Mouse (Mus musculus) kidney, postnatal 10 days (tissue): Measurements from ENCODE around the gene Ttyh3.
"Not testable (repeated sequence)": the region's sequence is repeated elsewhere in the genome, so short reads cannot be mapped to it uniquely, and the experiment has no call there.

Experiments used
- DNase-seq: peaks from one replicate; pipeline ENCODE4 v3.0.0; 2021; ENCODE audit warnings: mixed read lengths

The Ttyh3 gene

DNA sequence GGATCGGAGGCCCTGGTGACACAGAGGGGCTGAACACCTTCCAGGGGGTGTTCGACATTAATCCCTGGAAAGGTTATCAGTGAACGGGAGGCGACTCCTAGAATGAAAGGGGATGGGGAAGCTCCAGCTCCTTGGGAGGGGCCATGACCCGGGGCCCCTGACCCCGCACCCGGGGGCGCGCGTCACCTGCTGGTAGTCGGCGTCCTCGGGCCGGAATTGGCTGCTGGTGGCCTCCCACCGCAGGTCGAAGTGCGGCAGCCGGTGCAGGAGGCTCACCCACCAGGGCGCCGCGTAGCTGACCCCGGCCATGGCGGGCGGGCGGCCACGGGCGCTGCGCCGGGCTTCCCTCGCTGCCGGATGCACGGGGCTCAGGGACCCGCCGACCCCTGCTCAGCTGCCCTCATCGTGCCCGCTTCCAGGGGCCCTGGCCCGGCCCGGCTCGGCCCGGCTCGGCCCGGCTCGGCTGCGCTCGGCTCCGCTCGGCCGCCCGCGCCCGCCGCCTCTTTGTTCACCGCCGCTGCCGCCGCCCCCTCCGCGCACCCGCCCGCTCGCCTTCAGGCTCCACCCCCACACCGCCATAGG, at the start of gene Ttyh3:
Ttyh3 (minus strand) TSS at position 513 of the 582 bp plus-strand sequence.
- DNase-seq = no peak

DNA sequence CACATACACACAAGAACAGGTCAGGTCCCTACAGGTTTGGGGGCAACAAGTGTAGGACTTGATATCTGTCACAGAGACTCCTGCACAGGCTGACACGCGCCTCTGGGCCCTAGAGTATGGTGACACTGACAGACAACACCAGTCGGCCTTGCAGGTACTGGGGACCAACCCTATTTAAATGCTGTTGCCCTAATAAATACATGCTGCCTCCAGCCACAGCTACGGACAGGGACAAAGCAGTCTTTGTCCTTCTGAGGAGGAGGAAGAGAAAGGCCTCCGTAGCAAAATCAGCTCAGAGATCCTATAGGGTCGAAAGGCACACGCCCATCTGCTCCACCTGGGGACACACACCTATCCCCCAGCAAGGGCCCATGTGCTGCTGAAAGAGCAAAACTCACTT, 47.2 kb upstream of the Ttyh3 start:
- DNase-seq = no peak

DNA sequence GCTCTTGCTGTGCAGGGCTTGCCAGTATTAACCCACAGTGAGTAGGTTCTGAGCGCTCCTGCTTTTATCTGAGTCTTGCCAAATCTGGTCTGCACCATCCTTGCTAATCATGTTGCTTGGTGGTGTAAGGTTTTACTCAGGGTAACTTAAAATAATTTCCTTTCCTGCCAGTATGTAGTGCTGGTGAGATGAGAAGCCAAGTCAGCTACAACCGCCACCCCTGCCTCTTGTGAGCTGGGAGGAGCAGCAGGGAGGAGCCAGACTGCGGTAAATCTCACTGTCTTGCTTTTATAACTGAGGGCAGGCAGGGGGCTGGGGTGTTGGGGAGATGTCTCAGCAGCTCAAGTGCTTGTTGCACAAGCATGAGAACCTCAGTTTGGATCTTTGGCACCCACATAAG, 39.6 kb upstream of the Ttyh3 start:
- DNase-seq = peak; percentile 22

DNA sequence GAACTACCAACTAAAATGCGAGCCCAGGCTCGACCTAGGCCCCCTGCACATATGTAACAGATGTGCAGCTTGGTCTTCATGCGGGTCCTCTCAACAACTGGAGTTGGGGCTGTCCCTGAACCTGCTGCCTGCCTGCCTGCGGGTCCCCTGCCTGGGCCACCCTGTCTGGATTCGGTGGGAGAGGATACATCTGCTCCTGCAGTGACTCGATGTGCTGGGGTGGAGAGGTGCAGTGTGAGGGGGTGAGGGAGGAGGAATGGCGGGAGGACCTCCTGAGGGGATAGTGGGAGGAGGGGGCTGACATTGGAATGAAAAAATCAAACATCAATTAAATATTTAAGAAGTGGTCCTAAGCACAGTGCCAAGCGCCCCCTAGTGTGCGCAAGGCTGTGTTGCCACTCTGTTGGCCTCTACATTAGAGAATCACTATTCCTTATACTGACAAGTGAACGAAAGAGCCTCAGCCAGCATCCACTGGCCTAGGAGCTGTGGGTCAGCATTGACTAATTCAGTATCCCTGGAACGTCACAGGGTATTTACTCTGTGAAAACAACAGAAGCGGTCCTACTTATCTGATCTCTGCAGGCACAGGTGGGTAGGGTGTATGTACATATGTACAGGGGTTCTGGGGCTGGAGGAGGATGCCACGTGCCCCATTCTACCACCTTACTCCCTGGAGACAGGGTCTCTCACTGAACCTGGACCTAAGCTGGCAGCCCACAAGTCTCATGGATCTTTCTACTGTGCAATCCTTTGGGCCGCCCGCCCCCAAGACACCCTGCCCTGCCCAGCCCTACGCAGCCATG, 35.7 kb upstream of the Ttyh3 start:
- DNase-seq = peak; percentile 69

DNA sequence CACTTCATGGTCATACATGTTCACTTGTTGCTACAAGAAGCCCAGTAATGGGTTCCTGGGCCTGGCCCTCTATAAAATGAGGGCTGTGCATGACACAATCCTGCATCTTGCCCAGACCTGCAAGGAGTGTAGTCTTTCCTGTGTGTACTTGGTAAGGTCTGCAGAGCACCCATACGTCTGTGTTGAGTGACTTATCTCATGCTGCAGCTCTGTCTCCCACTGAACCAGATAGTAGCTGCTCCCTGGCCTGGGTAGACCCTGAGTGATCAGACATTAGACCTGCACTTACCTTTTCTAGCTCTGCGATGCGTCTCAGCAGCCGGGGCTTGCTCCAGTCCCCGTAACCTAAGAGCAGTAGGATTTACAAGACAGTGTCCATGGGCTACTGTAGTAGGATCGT, 33.3 kb upstream of the Ttyh3 start:
- DNase-seq = no peak

DNA sequence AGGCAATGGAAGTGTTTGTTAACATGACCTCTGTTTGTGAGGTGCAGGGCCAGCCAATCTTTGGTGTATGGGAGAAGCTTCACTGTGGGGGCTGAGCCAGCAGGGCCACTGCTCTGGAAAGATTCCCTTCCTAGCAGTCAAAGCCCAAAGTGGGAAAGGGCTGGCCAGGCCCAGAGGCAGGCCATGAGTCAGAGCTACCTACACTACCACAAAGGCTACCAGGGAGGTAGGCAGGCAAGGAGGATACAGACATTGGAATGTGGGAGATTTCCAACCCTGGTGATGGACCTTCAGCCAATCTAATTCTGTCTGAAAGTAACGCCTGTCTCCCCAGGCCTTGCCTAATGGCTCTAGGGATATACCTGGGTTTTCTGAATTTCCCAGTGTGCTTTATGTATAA, 32.1 kb upstream of the Ttyh3 start:
- no peak for DNase-seq

DNA sequence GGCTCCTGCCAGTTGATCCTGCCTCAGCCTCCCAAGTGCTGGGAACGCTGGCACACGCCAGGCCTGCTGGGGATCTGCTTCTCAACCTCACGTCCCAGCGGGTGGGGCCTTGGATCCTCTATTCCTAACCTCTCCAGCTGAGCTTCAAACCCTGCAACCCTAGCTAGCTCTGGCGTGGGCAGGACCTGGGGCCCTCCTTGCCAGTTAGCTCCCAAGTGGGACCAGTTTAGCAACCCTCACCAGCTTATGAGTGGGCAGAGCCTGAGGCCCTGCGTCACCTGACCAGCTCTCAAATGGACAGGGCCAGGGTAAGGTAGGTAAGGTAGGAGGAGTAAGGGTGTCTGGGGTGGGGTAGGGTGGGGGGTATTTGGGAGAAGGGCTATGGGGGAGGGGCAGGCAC, 31.2 kb upstream of the Ttyh3 start:
- DNase-seq = no peak

DNA sequence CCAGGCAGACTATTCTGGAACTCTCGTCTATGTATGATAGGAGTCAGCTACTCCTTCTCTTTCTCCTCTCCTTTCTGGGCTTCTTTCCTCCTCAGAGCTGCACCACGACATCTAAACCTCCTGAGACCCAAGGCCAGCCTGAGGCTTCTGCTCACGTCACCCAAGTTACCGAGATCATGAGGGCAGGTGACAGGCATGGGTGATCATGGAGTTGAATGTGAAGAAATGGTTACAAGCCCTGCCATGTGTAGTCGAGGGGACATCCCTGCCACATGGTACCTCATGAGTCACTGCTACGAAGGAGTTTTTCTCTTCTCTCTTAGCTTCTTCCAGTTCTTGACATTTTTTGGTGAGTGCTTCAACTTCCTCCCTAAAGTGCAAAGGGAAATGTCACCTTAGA, 28.3 kb upstream of the Ttyh3 start:
- no peak for DNase-seq

DNA sequence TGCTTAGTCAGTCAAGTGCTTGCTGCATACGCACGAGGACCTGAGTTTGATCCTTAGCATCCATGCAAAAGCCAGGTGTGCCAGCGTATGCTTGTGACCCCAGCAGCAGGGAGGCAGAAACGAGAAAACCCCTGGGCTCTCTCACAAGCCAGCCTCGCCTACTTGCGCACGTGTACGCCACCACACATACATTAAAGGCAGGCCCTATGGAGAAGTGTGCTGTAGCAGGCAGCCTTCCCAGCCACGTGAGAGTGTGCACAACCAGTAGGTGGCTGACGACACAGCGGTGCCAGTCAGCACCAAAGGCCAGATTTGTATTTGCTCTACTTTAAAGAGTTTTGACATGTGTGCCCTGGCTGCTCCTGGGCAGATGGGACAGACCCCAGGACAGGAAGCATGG, 26.8 kb upstream of the Ttyh3 start:
- DNase-seq = no peak

DNA sequence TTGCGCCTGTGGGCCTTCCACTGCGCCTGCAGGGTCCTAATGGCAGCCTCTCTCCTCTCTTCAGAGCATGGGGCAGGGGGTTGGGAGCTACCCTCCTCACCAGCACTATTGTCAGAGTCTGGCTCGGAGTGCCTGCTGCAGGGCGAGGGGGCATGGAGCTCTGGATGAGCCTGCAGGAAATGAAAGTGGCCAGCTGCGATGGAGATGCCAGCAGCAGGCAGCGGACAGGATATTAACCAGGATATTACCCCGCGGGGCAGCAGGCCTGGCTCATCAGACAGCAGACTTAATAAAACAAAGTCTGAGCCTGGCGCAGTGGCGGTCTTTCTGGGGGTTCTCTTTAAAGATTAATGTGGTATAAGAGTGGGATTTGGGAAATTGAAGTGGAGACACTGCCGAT, 26.2 kb upstream of the Ttyh3 start:
- no peak for DNase-seq

DNA sequence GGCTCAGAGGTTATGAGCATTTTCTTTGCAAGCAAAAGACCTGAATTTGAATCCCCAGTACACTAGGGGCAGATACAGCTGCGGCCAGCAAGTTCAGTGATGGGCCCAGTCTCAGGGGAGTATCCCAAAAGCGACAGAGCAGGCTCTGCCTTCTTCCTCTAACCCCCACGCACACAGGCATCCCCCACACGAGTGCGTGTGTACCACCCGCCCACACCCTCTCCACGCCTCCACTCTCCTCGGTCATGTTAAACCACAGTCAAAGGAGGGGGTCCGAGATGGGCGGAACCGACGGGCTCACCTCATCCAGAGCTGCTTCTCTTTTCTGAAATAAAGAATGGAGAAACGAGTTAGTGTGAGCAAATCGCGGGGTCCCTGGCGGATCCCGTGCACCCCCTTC, 25.2 kb upstream of the Ttyh3 start:
- no peak for DNase-seq

DNA sequence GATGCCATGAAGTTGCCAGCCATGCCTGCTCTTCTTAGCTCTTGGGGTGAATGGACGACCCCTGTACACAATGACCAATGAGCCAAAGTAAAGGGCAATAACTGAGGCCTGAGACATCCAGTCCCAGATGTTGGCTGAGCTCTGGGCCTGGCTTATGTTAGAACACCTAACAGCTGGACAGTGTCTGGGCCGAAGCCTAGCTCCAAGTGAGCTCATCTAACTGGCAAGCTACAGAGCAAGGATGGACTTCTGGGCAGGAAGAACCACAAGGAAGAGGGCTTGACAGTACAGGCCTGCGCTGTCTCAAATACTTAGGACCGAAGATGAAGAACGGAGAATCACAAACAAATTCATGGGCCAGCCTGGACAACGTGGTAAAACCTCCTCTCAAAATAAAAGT, 23.8 kb upstream of the Ttyh3 start:
- DNase-seq = not testable (repeated sequence)

DNA sequence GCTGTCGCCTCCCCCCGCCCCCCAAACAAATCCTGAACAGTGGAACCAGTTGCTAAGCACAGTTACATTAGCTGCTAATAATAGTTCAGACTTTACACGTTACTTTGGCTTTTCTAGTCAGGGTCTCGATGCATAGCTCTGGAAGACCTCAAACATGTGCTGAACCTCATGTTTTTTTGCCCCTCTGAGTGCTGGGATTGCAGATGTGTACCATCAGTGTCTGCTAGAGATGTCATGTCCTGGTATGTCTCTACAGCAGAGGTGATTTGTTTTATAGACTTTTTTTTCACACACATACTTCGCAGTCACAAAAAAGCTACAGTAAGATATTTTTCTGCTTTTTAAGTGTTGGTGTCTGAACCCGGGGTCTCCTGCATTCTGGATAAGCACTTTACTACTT, 23.3 kb upstream of the Ttyh3 start:
- DNase-seq = no peak

DNA sequence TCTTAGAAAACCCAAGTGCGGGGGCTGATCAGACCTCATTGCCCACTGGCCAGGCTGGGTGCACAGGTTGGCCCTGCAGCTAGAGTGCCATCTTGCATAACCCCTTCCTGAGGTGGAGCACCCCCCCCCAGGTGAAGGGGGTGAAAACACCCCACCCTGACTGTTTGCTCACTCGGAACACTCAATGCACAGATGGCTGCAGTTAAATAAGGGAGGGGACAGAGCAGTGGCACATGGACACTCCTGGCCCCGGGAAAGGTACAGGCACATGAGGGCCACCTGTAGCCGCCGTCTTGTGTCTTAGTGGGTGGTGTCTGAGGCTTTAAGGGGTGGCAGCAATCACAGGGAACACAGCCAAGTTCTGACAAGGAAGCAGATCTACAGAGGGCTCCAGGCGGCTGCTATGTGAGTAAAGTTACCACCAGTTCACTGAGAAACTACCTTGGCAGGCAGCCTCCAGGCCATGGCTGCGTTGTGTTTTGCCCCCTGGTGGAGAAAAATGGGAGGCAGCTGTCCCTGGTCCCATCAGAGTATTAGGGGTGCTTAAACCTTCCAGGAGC, 14.9 kb upstream of the Ttyh3 start:
- peak; percentile 84 for DNase-seq

DNA sequence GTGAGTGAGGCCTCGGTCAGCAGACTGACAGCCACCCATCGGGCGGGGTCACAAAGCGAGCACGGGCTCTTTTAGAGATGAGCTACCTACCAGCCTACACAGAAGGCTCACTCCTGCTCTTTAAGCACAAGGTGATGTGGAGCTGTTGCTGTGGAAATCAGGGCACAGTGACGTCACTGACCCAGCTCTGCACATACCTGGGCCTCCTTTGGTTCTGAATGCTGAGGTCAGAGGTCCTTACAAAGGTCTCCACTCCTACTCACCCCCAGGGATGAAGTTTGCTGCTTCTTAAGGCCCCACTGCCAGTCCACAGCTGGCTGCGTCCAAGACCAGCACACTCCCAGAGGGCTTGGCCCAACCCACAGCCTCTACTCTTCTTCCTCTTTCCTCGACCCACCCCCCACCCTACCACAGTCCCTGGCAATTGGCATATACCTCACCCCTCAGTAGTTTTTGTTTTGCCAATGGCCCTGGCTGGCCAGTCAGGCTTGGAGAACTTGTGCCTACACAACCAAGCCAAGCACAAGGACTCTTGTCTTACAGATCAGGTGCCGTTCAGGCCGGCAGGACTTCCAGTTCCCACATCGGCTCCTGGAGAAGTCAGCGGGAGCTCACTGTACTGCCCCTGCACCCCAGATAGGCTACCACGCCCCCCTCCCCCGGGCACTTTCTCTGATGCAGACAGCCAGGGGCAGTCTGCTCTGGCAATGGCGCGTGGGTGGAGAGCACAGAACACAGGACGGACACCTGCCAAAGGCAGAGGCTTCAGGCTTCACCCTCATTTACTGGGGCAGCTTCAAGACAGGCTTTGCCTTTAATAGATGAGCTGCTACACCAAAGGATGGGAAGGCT, 14.1 kb upstream of the Ttyh3 start:
- DNase-seq = no peak

DNA sequence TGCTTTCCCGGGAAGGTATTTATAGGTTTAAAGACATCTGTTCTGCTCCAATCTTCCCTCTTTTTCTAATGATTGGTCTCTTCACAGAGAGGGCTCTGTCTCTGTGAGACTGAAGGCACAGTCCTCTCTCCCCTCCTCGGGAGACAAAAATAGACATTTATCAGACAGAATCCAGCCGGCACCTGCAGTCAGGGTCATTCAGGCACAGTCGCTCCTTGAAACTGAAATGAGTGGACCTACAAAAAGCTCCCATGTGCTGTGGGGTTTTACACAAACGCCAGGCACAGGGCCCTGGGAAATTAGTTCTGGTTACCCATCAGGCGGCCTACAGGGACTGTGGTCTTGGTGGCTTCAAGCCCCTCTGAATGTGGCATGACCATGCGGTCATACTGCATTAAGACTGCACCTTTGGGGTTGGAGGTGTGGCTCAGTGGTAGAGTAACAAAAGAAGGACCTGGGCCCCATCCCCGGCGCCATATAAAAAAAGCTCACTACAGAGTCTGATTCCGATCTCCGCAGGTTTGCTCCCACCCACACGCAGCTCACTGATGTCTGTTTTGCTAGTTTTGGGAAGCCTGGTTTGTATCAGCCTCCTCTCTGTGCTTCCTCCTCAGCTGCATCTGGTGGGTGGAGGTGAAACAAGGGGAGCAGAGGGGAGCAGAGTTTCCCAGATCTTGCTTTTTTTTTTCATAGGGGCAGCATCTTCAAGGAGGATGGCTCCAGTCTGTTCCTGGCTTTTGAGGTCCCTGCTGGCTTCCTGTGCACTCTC, 13.2 kb upstream of the Ttyh3 start:
- DNase-seq = no peak

DNA sequence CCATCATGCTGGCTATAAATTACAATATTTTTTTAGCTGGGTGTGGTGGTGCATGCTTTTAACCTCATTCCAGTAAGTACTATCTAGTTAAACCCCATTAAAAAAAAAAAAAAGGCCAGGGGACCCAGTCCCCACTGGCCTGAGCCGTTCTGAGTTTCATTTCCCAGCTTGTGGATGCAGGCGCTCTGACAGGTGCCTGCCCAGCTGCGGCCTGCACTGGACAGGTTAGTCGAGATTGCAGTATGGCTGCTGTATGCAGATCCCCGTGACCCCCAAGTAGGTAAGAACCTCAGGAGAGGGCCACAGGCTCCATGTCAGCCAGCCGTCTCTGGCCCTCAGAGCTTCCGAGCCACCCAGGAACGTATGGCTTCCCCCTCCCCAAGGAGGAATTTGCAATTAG, 12.6 kb upstream of the Ttyh3 start:
- no peak for DNase-seq

DNA sequence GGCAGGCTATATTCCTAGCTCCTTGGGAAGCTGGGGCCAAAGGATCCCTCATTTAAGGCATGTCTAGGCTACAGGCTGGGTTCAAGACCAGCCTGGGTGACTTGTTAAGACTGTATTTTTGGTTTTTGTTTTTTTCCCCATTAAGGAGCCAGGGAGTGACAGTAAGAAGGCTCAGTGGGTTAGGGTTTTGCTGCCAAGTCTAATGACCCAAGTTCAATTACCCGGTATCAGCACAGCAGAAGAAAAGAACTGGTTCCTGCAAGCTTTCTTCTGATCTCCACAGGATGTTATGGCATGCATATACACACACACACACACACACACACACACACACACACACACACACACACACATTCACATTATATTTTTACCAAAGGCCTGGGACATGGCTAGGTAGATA, 11.6 kb upstream of the Ttyh3 start:
- no peak for DNase-seq

DNA sequence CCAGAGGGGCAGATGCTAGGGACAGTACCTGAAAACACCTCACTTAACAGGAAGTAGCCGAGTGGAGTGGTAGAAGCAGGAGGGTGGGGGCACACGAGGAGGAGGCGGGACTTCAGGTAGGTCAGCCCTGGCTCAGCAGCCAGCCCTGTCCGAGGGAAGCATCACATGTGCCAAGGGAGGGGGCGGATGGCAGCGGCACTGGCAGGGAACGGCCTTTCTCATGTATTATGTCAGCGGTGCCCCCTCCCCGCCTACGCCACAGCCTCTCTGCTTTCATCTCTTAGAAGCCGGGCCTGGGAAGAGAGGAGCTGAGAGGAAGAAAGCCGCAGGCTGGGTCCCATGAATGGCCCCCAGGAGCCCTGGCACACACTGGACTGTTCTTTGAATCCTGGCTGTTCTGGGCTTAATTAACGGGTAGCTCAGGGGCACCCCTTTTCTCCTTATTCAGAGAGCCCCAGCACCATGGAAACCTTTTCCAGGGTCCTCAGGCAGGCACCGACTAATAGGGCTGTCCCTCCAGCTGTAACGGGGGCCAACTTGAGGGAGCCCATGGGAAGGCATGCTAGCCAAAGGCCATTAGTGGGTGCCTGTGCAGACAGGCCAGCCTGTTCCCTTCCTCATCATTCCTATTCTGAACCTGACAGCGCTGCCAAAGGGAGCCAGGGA, 10.9 kb upstream of the Ttyh3 start:
- no peak for DNase-seq

DNA sequence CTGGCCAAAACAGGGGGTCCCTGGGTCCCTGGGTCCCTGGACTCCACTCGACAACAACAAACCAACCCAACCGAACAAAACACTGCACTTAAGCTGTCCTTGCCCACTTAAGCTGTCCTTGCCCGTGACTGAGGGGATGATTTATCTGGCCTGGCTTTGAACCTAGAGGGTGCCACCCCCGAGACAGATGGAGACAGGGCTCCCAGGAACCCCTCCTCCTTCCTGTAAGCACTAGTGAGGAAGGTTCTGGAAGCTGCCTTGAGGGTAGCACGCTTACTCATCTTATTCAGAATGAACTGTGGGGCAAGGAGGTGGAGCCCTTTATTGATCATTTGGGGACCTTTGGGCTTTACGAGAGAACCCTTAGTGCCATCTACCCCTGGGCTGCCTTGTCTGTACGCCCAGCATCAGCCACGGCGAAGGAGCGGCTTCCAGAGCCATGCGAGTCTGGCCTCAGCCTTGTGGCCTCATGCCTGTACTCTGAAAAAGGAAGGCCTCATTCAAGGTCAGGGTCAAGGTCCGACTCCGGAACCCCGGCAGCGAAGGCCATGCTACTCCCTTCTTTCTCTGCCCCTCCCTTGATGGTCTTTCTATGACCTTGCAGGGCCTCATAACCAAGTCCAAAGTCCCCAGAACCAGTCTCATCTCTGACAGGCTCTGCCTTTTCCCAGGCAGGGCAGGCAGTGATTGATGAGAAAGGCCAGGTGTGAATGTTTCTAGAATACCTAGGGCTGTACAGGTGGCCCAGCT, 5.4 kb upstream of the Ttyh3 start:
- DNase-seq = no peak

DNA sequence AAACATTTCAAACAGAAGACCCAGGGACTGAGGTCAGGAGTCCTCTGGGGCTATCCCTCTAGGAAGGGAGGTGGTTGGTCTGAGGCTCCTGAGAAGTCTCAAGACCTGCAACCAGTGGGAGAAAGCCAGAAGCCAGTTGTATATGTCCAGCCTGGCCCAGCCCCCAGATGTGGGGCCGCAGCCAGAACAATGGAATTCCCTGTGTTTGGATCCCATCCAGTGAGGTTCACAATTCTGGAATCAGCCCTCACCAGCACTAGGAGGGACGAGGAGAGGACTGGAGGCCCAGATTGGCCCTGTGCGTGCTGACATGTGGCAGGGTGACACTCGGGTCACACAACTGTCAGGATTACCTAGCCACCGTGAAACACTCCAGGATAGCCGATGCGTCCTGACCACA, 3.8 kb upstream of the Ttyh3 start:
- peak; percentile 39 for DNase-seq
